Mouse (Mus musculus) C2C12 (cell line): ENCODE measurements around the gene Gtf2e1. TPM values are rescaled to one million over a fixed set of nuclear protein-coding genes. Genes with fewer than 3 reads are reported as not detected.

Experiments used
- H3K27me3 ChIP-seq: one replicate; pipeline ENCODE4 v1.6.1; 2011; ENCODE audit not compliant: control insufficient read depth, insufficient read depth, insufficient read length
- H3K36me3 ChIP-seq: one replicate; pipeline ENCODE4 v1.6.1; 2011; ENCODE audit not compliant: control insufficient read depth, insufficient read depth
- H3K4me3 ChIP-seq: one replicate; pipeline ENCODE4 v1.5.1; 2011; ENCODE audit warnings: mild to moderate bottlenecking, control low read depth; ENCODE audit not compliant: poor library complexity, insufficient read depth, severe bottlenecking
- H3K79me2 ChIP-seq: one replicate; pipeline ENCODE4 v1.6.1; 2011; ENCODE audit not compliant: control insufficient read depth, insufficient read depth
- H3K79me3 ChIP-seq: one replicate; pipeline ENCODE4 v1.6.1; 2011; ENCODE audit warnings: low read depth, control low read depth
- H3ac ChIP-seq: one replicate; pipeline ENCODE3; 2011; ENCODE audit warnings: low read depth; ENCODE audit not compliant: control insufficient read depth, insufficient read length
- CEBPB ChIP-seq: IDR thresholded peaks from one replicate; pipeline ENCODE4 v1.6.1; 2011; ENCODE audit warnings: low read depth, mild to moderate bottlenecking, control low read depth, moderate library complexity
- CTCF ChIP-seq: IDR thresholded peaks from one replicate; pipeline ENCODE4 v1.5.1; 2011; ENCODE audit not compliant: control insufficient read depth, insufficient read depth, insufficient read length
- FOSL1 ChIP-seq: IDR thresholded peaks from one replicate; pipeline ENCODE4 v1.8.0; 2011; ENCODE audit warnings: mild to moderate bottlenecking, low read length; ENCODE audit not compliant: poor library complexity, insufficient read depth, severe bottlenecking
- MAX ChIP-seq: IDR thresholded peaks from one replicate; pipeline ENCODE4 v1.6.1; 2011; ENCODE audit warnings: mild to moderate bottlenecking, control low read depth
- MYOD1 ChIP-seq: IDR thresholded peaks from one replicate; pipeline ENCODE4 v1.6.1; 2011; ENCODE audit warnings: low read depth; ENCODE audit not compliant: control insufficient read depth, insufficient read length
- MYOG ChIP-seq: IDR thresholded peaks from one replicate; pipeline ENCODE4 v1.6.1; 2011; ENCODE audit not compliant: control insufficient read depth, insufficient read length; ENCODE audit errors: extremely low read depth
- USF1 ChIP-seq: IDR thresholded peaks from one replicate; pipeline ENCODE4 v1.6.1; 2011; ENCODE audit warnings: low read depth, mild to moderate bottlenecking, control low read depth, moderate library complexity
- polyA plus RNA-seq: library from polyadenylated mRNA; unstranded; fragments of >200 nt; fragmentation: generic; extraction: Trizol; gene quantifications from one replicate; pipeline ENCODE4 v1.2.1, GENCODE M21; 2012; ENCODE audit warnings: missing spikeins

Gtf2e1 gene
- polyA plus RNA-seq, 1 experiment, result 10.2 TPM

GRCm38 (mm10) chr16:37517596-37518211, 21.9 kb downstream of the Gtf2e1 start:
- Histone ChIP-seq H3K27me3 (no peaks in the 10 kb centered on the region), H3K36me3 (peaks cover 47% of the 10 kb centered on the region), H3K4me3 (no peak overlapping the region), H3K79me3 (no peaks in the 10 kb centered on the region), H3K79me2 (no peaks in the 10 kb centered on the region), H3ac (no peak overlapping the region)
- TF ChIP-seq MYOD1 (no peak), USF1 (no peak), MAX (no peak), MYOG (no peak), FOSL1 (no peak), CEBPB (no peak), CTCF (no peak)

GRCm38 (mm10) chr16:37516376-37516993, 23.1 kb downstream of the Gtf2e1 start:
- Histone ChIP-seq H3K36me3 (peaks cover 41% of the 10 kb centered on the region), H3K79me2 (no peaks in the 10 kb centered on the region), H3ac (no peak overlapping the region), H3K27me3 (no peaks in the 10 kb centered on the region), H3K79me3 (no peaks in the 10 kb centered on the region), H3K4me3 (no peak overlapping the region)
- no peak for TF ChIP-seq USF1
- TF ChIP-seq FOSL1, result no peak

GRCm38 (mm10) chr16:37514644-37515043, 24.9 kb downstream of the Gtf2e1 start:
- no peaks in the 10 kb centered on the region for H3K79me2 ChIP-seq
- H3ac ChIP-seq, result no peak overlapping the region
- H3K79me3 ChIP-seq, result no peaks in the 10 kb centered on the region
- peaks cover 40% of the 10 kb centered on the region for H3K36me3 ChIP-seq
- TF ChIP-seq CEBPB (no peak), USF1 (no peak), CTCF (no peak), MYOG (no peak), MYOD1 (no peak)
- H3K4me3 ChIP-seq, result no peak overlapping the region
- no peaks in the 10 kb centered on the region for H3K27me3 ChIP-seq

- TF ChIP-seq CTCF, result no peak
- TF ChIP-seq MYOD1, result no peak
- no peak overlapping the region for H3K4me3 ChIP-seq
- no peak overlapping the region for H3ac ChIP-seq
- peaks cover 34% of the 10 kb centered on the region for H3K36me3 ChIP-seq
- no peaks in the 10 kb centered on the region for H3K79me3 ChIP-seq
- H3K27me3 ChIP-seq, result no peaks in the 10 kb centered on the region
- no peaks in the 10 kb centered on the region for H3K79me2 ChIP-seq
Measured at GRCm38 (mm10) chr16:37511489-37511888, 28.1 kb downstream of the Gtf2e1 start.

GRCm38 (mm10) chr16:37506751-37507150, 32.8 kb downstream of the Gtf2e1 start:
- no peaks in the 10 kb centered on the region for H3K79me2 ChIP-seq
- TF ChIP-seq CTCF, result no peak
- H3K36me3 ChIP-seq, result peaks cover 21% of the 10 kb centered on the region
- no peaks in the 10 kb centered on the region for H3K79me3 ChIP-seq
- H3ac ChIP-seq, result no peak overlapping the region
- H3K27me3 ChIP-seq, result no peaks in the 10 kb centered on the region
- no peak overlapping the region for H3K4me3 ChIP-seq

GRCm38 (mm10) chr16:37504517-37504916, 35.1 kb downstream of the Gtf2e1 start:
- H3K36me3 ChIP-seq, result peaks cover 3% of the 10 kb centered on the region
- H3K79me2 ChIP-seq, result no peaks in the 10 kb centered on the region
- TF ChIP-seq MYOD1 (no peak), USF1 (no peak), MAX (no peak), FOSL1 (no peak), CTCF (no peak), CEBPB (no peak), MYOG (no peak)
- no peaks in the 10 kb centered on the region for H3K27me3 ChIP-seq
- H3K4me3 ChIP-seq, result no peak overlapping the region
- H3ac ChIP-seq, result no peak overlapping the region
- H3K79me3 ChIP-seq, result no peaks in the 10 kb centered on the region

GRCm38 (mm10) chr16:37498581-37498980, 41.0 kb downstream of the Gtf2e1 start:
- H3ac ChIP-seq, result no peak overlapping the region
- no peaks in the 10 kb centered on the region for H3K27me3 ChIP-seq
- no peaks in the 10 kb centered on the region for H3K79me3 ChIP-seq
- H3K4me3 ChIP-seq, result no peak overlapping the region
- no peaks in the 10 kb centered on the region for H3K36me3 ChIP-seq
- H3K79me2 ChIP-seq, result no peaks in the 10 kb centered on the region
- no peak for TF ChIP-seq USF1
- TF ChIP-seq MYOD1, result no peak
- no peak for TF ChIP-seq CEBPB
